Mouse (Mus musculus): Measurements from ENCODE around the gene Sgcg. TPM values are rescaled to one million over a fixed set of nuclear protein-coding genes. Genes with fewer than 3 reads are reported as not detected.

The Sgcg gene
- polyA plus RNA-seq, 1 experiment from 2014 or later = 0.50 TPM

- Histone ChIP-seq H3K27me3 (ENCODE audit: control insufficient read depth, insufficient read depth, low read length) (no peaks in the 10 kb centered on the region), H3K4me1 (ENCODE audit: control insufficient read depth, insufficient read depth, low read length) (no peaks in the 10 kb centered on the region), H3K36me3 (replicated peaks; ENCODE audit: control insufficient read depth, insufficient read depth, low read depth, low read length) (no peaks in the 10 kb centered on the region; the same call in 1 of the 2 replicates), H3K9ac (replicated peaks; ENCODE audit: low read length) (no peak overlapping the region), H3K9me3 (replicated peaks; ENCODE audit: control insufficient read depth, low read length) (no peaks in the 10 kb centered on the region), H3K27ac (replicated peaks; ENCODE audit: low read depth, low read length) (no peak overlapping the region), H3K4me2 (ENCODE audit: low read depth, low read length) (no peak overlapping the region), H3K4me3 (ENCODE audit: low read depth, low read length) (no peak overlapping the region)
- WGBS = 80% methylated on average over 10 of the region's 10 CpGs
- no peak for ATAC-seq (replicated peaks; ENCODE audit: insufficient number of reproducible peaks, low FRiP score, low TSS enrichment, low read depth)
- no peak for DNase-seq (ENCODE audit: low spot score)
Measured at GRCm38 (mm10) chr14:61192326-61192725, 66.0 kb downstream of the Sgcg start.

DNA sequence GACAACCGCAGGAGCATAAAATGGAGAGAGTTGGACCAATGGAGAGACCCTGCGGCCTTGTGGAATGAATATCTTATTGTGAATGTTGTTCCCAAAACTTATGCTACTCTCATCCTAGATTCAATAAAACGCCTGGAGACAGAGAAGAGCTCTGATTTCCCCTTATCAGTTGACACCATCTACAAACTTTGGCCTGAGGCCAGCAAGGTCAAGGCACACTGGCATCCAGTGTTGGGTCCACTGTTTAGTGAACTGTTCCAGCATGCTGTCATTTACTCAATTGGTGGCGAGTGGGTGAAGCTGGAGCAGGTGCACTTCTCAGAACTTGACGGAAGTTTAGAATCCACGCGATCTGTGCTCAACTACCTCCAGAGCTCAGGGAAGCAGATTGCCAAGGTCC, 66.4 kb downstream of the Sgcg start:
- Histone ChIP-seq H3K36me3 (replicated peaks; ENCODE audit: control insufficient read depth, insufficient read depth, low read depth, low read length) (no peaks in the 10 kb centered on the region; the same call in 1 of the 2 replicates), H3K4me3 (ENCODE audit: low read depth, low read length) (no peak overlapping the region), H3K27ac (replicated peaks; ENCODE audit: low read depth, low read length) (no peak overlapping the region), H3K4me2 (ENCODE audit: low read depth, low read length) (no peak overlapping the region), H3K9ac (replicated peaks; ENCODE audit: low read length) (no peak overlapping the region), H3K4me1 (ENCODE audit: control insufficient read depth, insufficient read depth, low read length) (no peaks in the 10 kb centered on the region), H3K27me3 (ENCODE audit: control insufficient read depth, insufficient read depth, low read length) (no peaks in the 10 kb centered on the region), H3K9me3 (replicated peaks; ENCODE audit: control insufficient read depth, low read length) (no peaks in the 10 kb centered on the region)
- 93% methylated on average over 7 of the region's 7 CpGs for WGBS
- ATAC-seq (replicated peaks; ENCODE audit: insufficient number of reproducible peaks, low FRiP score, low TSS enrichment, low read depth) (no peak), DNase-seq (ENCODE audit: low spot score) (no peak)

GRCm38 (mm10) chr14:61173229-61173628, 85.1 kb downstream of the Sgcg start:
- Histone ChIP-seq H3K9me3 (replicated peaks; ENCODE audit: control insufficient read depth, low read length) (no peaks in the 10 kb centered on the region), H3K4me1 (ENCODE audit: control insufficient read depth, insufficient read depth, low read length) (no peaks in the 10 kb centered on the region), H3K4me3 (ENCODE audit: low read depth, low read length) (peak overlapping the region; percentile 80), H3K27ac (replicated peaks; ENCODE audit: low read depth, low read length) (peak overlapping the region; percentile 66), H3K27me3 (ENCODE audit: control insufficient read depth, insufficient read depth, low read length) (no peaks in the 10 kb centered on the region), H3K9ac (replicated peaks; ENCODE audit: low read length) (peak overlapping the region; percentile 75), H3K4me2 (ENCODE audit: low read depth, low read length) (peak overlapping the region; percentile 79), H3K36me3 (replicated peaks; ENCODE audit: control insufficient read depth, insufficient read depth, low read depth, low read length) (no peaks in the 10 kb centered on the region)
- WGBS = under 1% methylated on average over 27 of the region's 37 CpGs
- DNase-seq (ENCODE audit: low spot score) (peak; percentile 72), ATAC-seq (replicated peaks; ENCODE audit: insufficient number of reproducible peaks, low FRiP score, low TSS enrichment, low read depth) (peak; percentile 9; the same call in 1 of the 2 replicates)

- peak; percentile 98 for ATAC-seq (replicated peaks; ENCODE audit: insufficient number of reproducible peaks, low FRiP score, low TSS enrichment, low read depth)
- Histone ChIP-seq H3K9me3 (replicated peaks; ENCODE audit: control insufficient read depth, low read length) (no peaks in the 10 kb centered on the region), H3K27ac (replicated peaks; ENCODE audit: low read depth, low read length) (peak overlapping the region; percentile 66), H3K4me3 (ENCODE audit: low read depth, low read length) (peak overlapping the region; percentile 80), H3K4me2 (ENCODE audit: low read depth, low read length) (peak overlapping the region; percentile 79), H3K4me1 (ENCODE audit: control insufficient read depth, insufficient read depth, low read length) (no peaks in the 10 kb centered on the region), H3K9ac (replicated peaks; ENCODE audit: low read length) (peak overlapping the region; percentile 75), H3K36me3 (replicated peaks; ENCODE audit: control insufficient read depth, insufficient read depth, low read depth, low read length) (no peaks in the 10 kb centered on the region), H3K27me3 (ENCODE audit: control insufficient read depth, insufficient read depth, low read length) (no peaks in the 10 kb centered on the region)
- under 1% methylated on average over 52 of the region's 52 CpGs for WGBS
- peak; percentile 100 for DNase-seq (ENCODE audit: low spot score)
Measured at GRCm38 (mm10) chr14:61172548-61173158, 85.6 kb downstream of the Sgcg start.

DNA sequence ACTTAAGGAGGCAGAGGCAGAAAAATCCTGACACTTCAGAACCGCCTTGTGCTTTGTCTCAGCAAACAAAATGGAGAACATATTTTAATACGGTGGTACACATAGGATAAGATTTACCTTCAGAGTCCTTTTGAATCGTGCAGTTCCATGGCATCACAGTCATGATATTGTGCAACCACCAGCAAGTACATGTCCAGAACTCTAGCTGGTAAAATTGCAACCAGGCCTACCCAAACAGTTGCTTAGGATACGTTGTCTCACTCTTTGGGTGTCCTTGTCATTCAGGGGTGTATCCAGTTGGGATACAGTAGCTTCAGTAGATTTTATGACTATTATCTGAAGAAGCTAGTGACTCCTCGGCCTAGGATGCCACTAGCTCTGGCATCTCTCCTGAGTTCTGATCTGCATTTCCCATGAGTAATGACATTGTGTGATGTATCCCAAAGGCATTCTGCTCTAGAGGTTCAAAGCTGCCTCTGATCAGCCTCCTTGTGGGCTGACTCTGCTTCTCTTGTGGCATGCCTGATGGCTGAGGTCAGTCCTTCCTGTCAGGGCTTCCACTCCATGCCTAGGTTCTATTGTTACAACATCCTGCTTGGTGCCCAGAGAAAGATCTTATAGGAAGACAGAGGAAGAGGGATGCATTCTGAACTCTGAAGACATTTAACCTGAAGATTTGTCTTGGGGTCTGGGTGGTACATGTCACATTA, 86.9 kb downstream of the Sgcg start:
- WGBS = 88% methylated on average over 5 of the region's 5 CpGs

More for the DNA sequence above, 86.9 kb downstream of the Sgcg start:
- Histone ChIP-seq H3K27me3 (ENCODE audit: control insufficient read depth, insufficient read depth, low read length) (no peaks in the 10 kb centered on the region), H3K4me2 (ENCODE audit: low read depth, low read length) (no peak overlapping the region), H3K4me3 (ENCODE audit: low read depth, low read length) (no peak overlapping the region), H3K27ac (replicated peaks; ENCODE audit: low read depth, low read length) (no peak overlapping the region), H3K9ac (replicated peaks; ENCODE audit: low read length) (no peak overlapping the region), H3K36me3 (replicated peaks; ENCODE audit: control insufficient read depth, insufficient read depth, low read depth, low read length) (no peaks in the 10 kb centered on the region), H3K9me3 (replicated peaks; ENCODE audit: control insufficient read depth, low read length) (no peaks in the 10 kb centered on the region), H3K4me1 (ENCODE audit: control insufficient read depth, insufficient read depth, low read length) (no peaks in the 10 kb centered on the region)
- DNase-seq (ENCODE audit: low spot score) = no peak
- ATAC-seq (replicated peaks; ENCODE audit: insufficient number of reproducible peaks, low FRiP score, low TSS enrichment, low read depth) = no peak

Other genes starting within 250 kb of the Sgcg start
- gene Tnfrsf19, start 212.0 kb downstream of the Sgcg start, polyA plus RNA-seq (2014; fragmentation: Nextera tagmentation; extraction: Ambion mirVana) = 60.1 and 62.6 TPM in 2 replicates
- 3.0 and 3.1 TPM in 2 replicates for gene Sacs, start 120.0 kb downstream of the Sgcg start, polyA plus RNA-seq (2014; fragmentation: Nextera tagmentation; extraction: Ambion mirVana)
- gene Arl11, start 51.3 kb upstream of the Sgcg start, polyA plus RNA-seq (2014; fragmentation: Nextera tagmentation; extraction: Ambion mirVana) = 0.74 and 0.84 TPM in 2 replicates
- gene Ebpl, start 101.9 kb upstream of the Sgcg start, polyA plus RNA-seq (2014; fragmentation: Nextera tagmentation; extraction: Ambion mirVana) = 9.7 and 10.8 TPM in 2 replicates
- gene Kpna3, start 181.4 kb upstream of the Sgcg start, polyA plus RNA-seq (2014; fragmentation: Nextera tagmentation; extraction: Ambion mirVana) = 114 and 122 TPM in 2 replicates